Mouse (Mus musculus) hindbrain, postnatal 0 days (tissue): ENCODE measurements around the gene Nrtn. TPM values are rescaled to one million over a fixed set of nuclear protein-coding genes. Genes with fewer than 3 reads are reported as not detected.

Experiments used
- ATAC-seq: fragments of 200-750 bp; cut with Nextera tagmentation; 2 replicates; pipeline ENCODE4 v1.8.0; 2017; ENCODE audit warnings: mild to moderate bottlenecking, moderate TSS enrichment, moderate library complexity
- DNase-seq: peaks from one replicate; pipeline ENCODE4 v3.0.0-alpha.2; 2015; ENCODE audit warnings: low spot score
- H3K27ac ChIP-seq: fragments of 300-500 bp; sonication (generic); 2 replicates; pipeline ENCODE4 v1.5.1; 2014; ENCODE audit warnings: mild to moderate bottlenecking
- H3K27me3 ChIP-seq: fragments of 300-500 bp; sonication (generic); 2 replicates; pipeline ENCODE4 v1.6.1; 2014; ENCODE audit warnings: low read length, mixed read lengths; ENCODE audit not compliant: insufficient read depth
- H3K36me3 ChIP-seq: fragments of 300-500 bp; sonication (generic); 2 replicates; pipeline ENCODE4 v1.6.1; 2014; ENCODE audit warnings: low read length, mixed read lengths; ENCODE audit not compliant: insufficient read depth
- H3K4me1 ChIP-seq: fragments of 300-500 bp; sonication (generic); 2 replicates; pipeline ENCODE4 v1.6.1; 2014; ENCODE audit warnings: antibody characterized with exemption, low read length, mixed read lengths; ENCODE audit not compliant: insufficient read depth
- H3K4me2 ChIP-seq: fragments of 300-500 bp; sonication (generic); 2 replicates; pipeline ENCODE4 v1.6.1; 2014; ENCODE audit warnings: low read depth, mild to moderate bottlenecking, low read length, moderate library complexity, mixed read lengths
- H3K4me3 ChIP-seq: fragments of 300-500 bp; sonication (generic); 2 replicates; pipeline ENCODE4 v1.5.1; 2014; ENCODE audit warnings: low read length
- H3K9ac ChIP-seq: fragments of 300-500 bp; sonication (generic); replicated peaks from 2 replicates; pipeline ENCODE4 v1.6.1; 2014; ENCODE audit warnings: mild to moderate bottlenecking, low read length, moderate library complexity, mixed read lengths
- H3K9me3 ChIP-seq: fragments of 300-500 bp; sonication (generic); 2 replicates; pipeline ENCODE4 v1.6.1; 2016; ENCODE audit warnings: low read length, mixed read lengths
- CTCF ChIP-seq: IDR thresholded peaks from 2 replicates; pipeline ENCODE4 v1.5.1; 2016; ENCODE audit warnings: antibody characterized with exemption, control low read depth, low read depth
- WGBS: fragments of 180-500 bp; shearing (Covaris S2); extraction: QIAGEN DNeasy Blood & Tissue Kit; methylation state at CpG from one replicate; pipeline ENCODE4 v1.1.7; 2014; 5-methylcytosine and 5-hydroxymethylcytosine counted together
- polyA plus RNA-seq: library from polyadenylated mRNA; unstranded; fragments of >200 nt; fragmentation: Nextera tagmentation; extraction: Ambion mirVana; gene quantifications from 2 replicates; pipeline ENCODE4 v1.2.1, GENCODE M21; 2015
- total RNA-seq: library from RNA; depleted of rRNA; stranded (reverse); fragments of >200 nt; gene quantifications from 2 replicates; pipeline ENCODE4 v1.2.3, GENCODE M21; 2014

Gene Nrtn
- total and polyA plus RNA-seq, 2 experiments from 2014 or later, result 4.3 to 12.9 TPM

- peak; percentile 99 for TF ChIP-seq CTCF
- no peak overlapping the region for H3K4me3 ChIP-seq
- no peak overlapping the region; the same call in 1 of the 2 replicates for H3K9ac ChIP-seq
- peaks cover 13% of the 10 kb centered on the region; the same call in 1 of the 2 replicates for H3K4me1 ChIP-seq
- peak overlapping the region; percentile 65; the same call in 1 of the 2 replicates for H3K4me2 ChIP-seq
- 44% methylated on average over 27 of the region's 27 CpGs for WGBS
- H3K27ac ChIP-seq, result peak overlapping the region; percentile 89; the same call in 1 of the 2 replicates
- no peaks in the 10 kb centered on the region for H3K27me3 ChIP-seq
- ATAC-seq, result no peak
- peak; percentile 72 for DNase-seq
- peaks cover 10% of the 10 kb centered on the region; the same call in 1 of the 2 replicates for H3K36me3 ChIP-seq
- no peaks in the 10 kb centered on the region for H3K9me3 ChIP-seq
Measured at GRCm38 (mm10) chr17:56762769-56763731, 5.7 kb upstream of the Nrtn start.

- peak overlapping the region; percentile 89 for H3K27ac ChIP-seq
- ATAC-seq (peak; percentile 41), DNase-seq (peak; percentile 96)
- H3K4me1 ChIP-seq, result peaks cover 18% of the 10 kb centered on the region
- H3K27me3 ChIP-seq, result peaks cover 8% of the 10 kb centered on the region
- H3K9me3 ChIP-seq, result no peaks in the 10 kb centered on the region
- WGBS, result 0% methylated on average over 26 of the region's 28 CpGs
- peak overlapping the region; percentile 43 for H3K9ac ChIP-seq
- peaks cover 3% of the 10 kb centered on the region; the same call in 1 of the 2 replicates for H3K36me3 ChIP-seq
- H3K4me2 ChIP-seq, result peak overlapping the region; percentile 65
- peak overlapping the region; percentile 40 for H3K4me3 ChIP-seq
- TF ChIP-seq CTCF, result no peak; the same call in 1 of the 2 replicates
Measured at GRCm38 (mm10) chr17:56761991-56762410, 4.7 kb upstream of the Nrtn start.

GRCm38 (mm10) chr17:56761077-56761476 lies 3.7 kb upstream of the Nrtn start:
- Histone ChIP-seq H3K9me3 (no peaks in the 10 kb centered on the region), H3K36me3 (no peaks in the 10 kb centered on the region), H3K9ac (no peak overlapping the region), H3K4me2 (no peak overlapping the region), H3K4me1 (peaks cover 20% of the 10 kb centered on the region), H3K27ac (no peak overlapping the region), H3K4me3 (no peak overlapping the region), H3K27me3 (peaks cover 16% of the 10 kb centered on the region)
- no peak for ATAC-seq
- peak; percentile 4 for DNase-seq
- TF ChIP-seq CTCF, result no peak
- WGBS, result 53% methylated on average over 3 of the region's 3 CpGs

- 35% methylated on average over 7 of the region's 7 CpGs for WGBS
- no peak for TF ChIP-seq CTCF
- ATAC-seq (no peak), DNase-seq (no peak)
- no peaks in the 10 kb centered on the region for H3K9me3 ChIP-seq
- no peak overlapping the region for H3K4me3 ChIP-seq
- H3K9ac ChIP-seq, result no peak overlapping the region
- H3K4me1 ChIP-seq, result peaks cover 15% of the 10 kb centered on the region
- H3K27ac ChIP-seq, result no peak overlapping the region
- H3K36me3 ChIP-seq, result no peaks in the 10 kb centered on the region
- peaks cover 34% of the 10 kb centered on the region for H3K27me3 ChIP-seq
- H3K4me2 ChIP-seq, result no peak overlapping the region
Measured at GRCm38 (mm10) chr17:56759261-56759660, 1.9 kb upstream of the Nrtn start.

GRCm38 (mm10) chr17:56758132-56758531 lies 802 bp upstream of the Nrtn start:
- peaks cover 14% of the 10 kb centered on the region for H3K4me1 ChIP-seq
- peak; percentile 49 for TF ChIP-seq CTCF
- ATAC-seq (no peak), DNase-seq (peak; percentile 65)
- H3K27ac ChIP-seq, result no peak overlapping the region
- 10% methylated on average over 12 of the region's 12 CpGs for WGBS
- no peaks in the 10 kb centered on the region for H3K36me3 ChIP-seq
- no peak overlapping the region for H3K9ac ChIP-seq
- no peaks in the 10 kb centered on the region for H3K9me3 ChIP-seq
- peaks cover 44% of the 10 kb centered on the region for H3K27me3 ChIP-seq
- H3K4me3 ChIP-seq, result no peak overlapping the region
- H3K4me2 ChIP-seq, result peak overlapping the region; percentile 81; the same call in 1 of the 2 replicates

GRCm38 (mm10) chr17:56756703-56757399 lies 479 bp downstream of the Nrtn start:
- peak overlapping the region; percentile 81 for H3K4me2 ChIP-seq
- peak overlapping the region; percentile 43 for H3K4me3 ChIP-seq
- peaks cover 7% of the 10 kb centered on the region for H3K4me1 ChIP-seq
- H3K9me3 ChIP-seq, result no peaks in the 10 kb centered on the region
- H3K27ac ChIP-seq, result no peak overlapping the region
- peak overlapping the region; percentile 30 for H3K9ac ChIP-seq
- 1% methylated on average over 50 of the region's 51 CpGs for WGBS
- H3K27me3 ChIP-seq, result peaks cover 52% of the 10 kb centered on the region
- TF ChIP-seq CTCF, result peak; percentile 51
- peak; percentile 3 for DNase-seq
- ATAC-seq, result peak; percentile 7; the same call in 1 of the 2 replicates
- no peaks in the 10 kb centered on the region for H3K36me3 ChIP-seq
